Mouse (Mus musculus) intestine, postnatal 0 days (tissue): ENCODE data around the gene 4931406C07Rik. TPM values are rescaled to one million over a fixed set of nuclear protein-coding genes. Genes with fewer than 3 reads are reported as not detected.

Experiments used
- ATAC-seq: fragments of 200-750 bp; cut with Nextera tagmentation; 2 replicates; pipeline ENCODE4 v1.8.0; 2017; ENCODE audit warnings: mild to moderate bottlenecking, moderate TSS enrichment, moderate library complexity
- H3K27ac ChIP-seq: fragments of 300-500 bp; sonication (generic); 2 replicates; pipeline ENCODE4 v1.5.1; 2014; ENCODE audit warnings: mild to moderate bottlenecking, low read depth, low read length, moderate library complexity
- H3K27me3 ChIP-seq: fragments of 300-500 bp; sonication (generic); replicated peaks from 2 replicates; pipeline ENCODE4 v1.6.1; 2014; ENCODE audit warnings: low read length, mixed read lengths; ENCODE audit not compliant: control insufficient read depth, insufficient read depth
- H3K36me3 ChIP-seq: fragments of 300-500 bp; sonication (generic); 2 replicates; pipeline ENCODE4 v1.6.1; 2014; ENCODE audit warnings: mild to moderate bottlenecking, moderate library complexity; ENCODE audit not compliant: control insufficient read depth, insufficient read depth
- H3K4me1 ChIP-seq: fragments of 300-500 bp; sonication (generic); replicated peaks from 2 replicates; pipeline ENCODE4 v1.6.1; 2014; ENCODE audit warnings: antibody characterized with exemption, low read length, mixed read lengths; ENCODE audit not compliant: control insufficient read depth, insufficient read depth
- H3K4me2 ChIP-seq: fragments of 300-500 bp; sonication (generic); replicated peaks from 2 replicates; pipeline ENCODE4 v1.6.1; 2014; ENCODE audit warnings: low read depth, mild to moderate bottlenecking, moderate library complexity
- H3K4me3 ChIP-seq: fragments of 300-500 bp; sonication (generic); 2 replicates; pipeline ENCODE4 v1.5.1; 2014; ENCODE audit warnings: low read depth, low read length
- H3K9ac ChIP-seq: fragments of 300-500 bp; sonication (generic); 2 replicates; pipeline ENCODE4 v1.6.1; 2014; ENCODE audit warnings: mild to moderate bottlenecking, low read depth, low read length
- H3K9me3 ChIP-seq: fragments of 300-500 bp; sonication (generic); 2 replicates; pipeline ENCODE4 v1.6.1; 2016; ENCODE audit warnings: mixed run types; ENCODE audit not compliant: control insufficient read depth
- CTCF ChIP-seq: sonication (generic); IDR thresholded peaks from 2 replicates; pipeline ENCODE4 v1.5.1; 2016; ENCODE audit warnings: low read depth, mild to moderate bottlenecking, control low read depth, antibody characterized with exemption, moderate library complexity
- WGBS: fragments of 180-500 bp; shearing (Covaris S2); extraction: QIAGEN DNeasy Blood & Tissue Kit; methylation state at CpG from one replicate; pipeline ENCODE4 v1.1.7; 2014; 5-methylcytosine and 5-hydroxymethylcytosine counted together
- polyA plus RNA-seq: library from polyadenylated mRNA; unstranded; fragments of >200 nt; fragmentation: Nextera tagmentation; extraction: Ambion mirVana; gene quantifications from 2 replicates; pipeline ENCODE4 v1.2.1, GENCODE M21; 2015

The 4931406C07Rik gene
- polyA plus RNA-seq, 1 experiment from 2014 or later = 15.4 TPM

DNA sequence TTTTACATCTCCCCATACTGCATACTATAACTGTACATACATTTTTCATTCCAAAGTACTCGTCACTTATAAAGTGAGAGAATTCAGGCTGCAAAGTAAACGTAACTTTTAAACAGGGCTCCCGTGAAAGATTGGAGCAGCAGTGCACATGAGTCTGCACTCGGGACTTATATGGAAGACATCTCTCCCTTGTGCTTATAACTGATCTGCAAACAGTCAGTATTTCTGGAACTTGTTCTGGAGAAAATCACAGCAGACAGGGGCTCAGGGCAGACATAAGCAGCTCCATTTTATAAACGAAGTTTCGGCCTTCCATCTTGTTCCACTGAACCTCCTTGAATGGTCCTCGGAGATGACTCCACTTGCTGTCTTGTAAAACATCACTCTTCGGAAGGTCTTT is 44.3 kb downstream of the 4931406C07Rik start:
- no peaks in the 10 kb centered on the region for H3K27me3 ChIP-seq
- H3K27ac ChIP-seq = no peak overlapping the region
- H3K4me3 ChIP-seq = no peak overlapping the region
- no peak overlapping the region for H3K4me2 ChIP-seq
- no peak for TF ChIP-seq CTCF
- 72% methylated on average over 8 of the region's 8 CpGs for WGBS
- no peak overlapping the region for H3K9ac ChIP-seq
- no peaks in the 10 kb centered on the region for H3K4me1 ChIP-seq
- ATAC-seq = no peak
- no peaks in the 10 kb centered on the region for H3K9me3 ChIP-seq
- peaks cover 64% of the 10 kb centered on the region for H3K36me3 ChIP-seq

DNA sequence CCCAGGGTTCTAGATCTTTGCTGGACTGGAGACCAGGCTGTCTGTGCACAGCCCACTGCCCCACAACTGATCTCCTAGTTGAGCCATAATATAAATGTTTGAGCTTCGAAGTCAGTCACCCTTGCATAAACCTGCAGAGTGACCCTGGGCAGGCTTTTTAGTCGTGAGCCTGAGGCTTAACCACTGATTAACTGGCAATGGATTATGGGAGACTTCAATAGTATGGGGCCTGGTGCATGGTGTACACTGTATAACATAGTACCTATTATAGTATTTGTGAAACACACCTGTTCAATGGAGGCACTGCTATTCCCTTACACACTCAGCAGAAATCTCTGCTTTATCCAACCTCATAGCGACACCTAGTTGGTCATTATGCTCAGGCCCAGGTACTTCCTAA is 50.0 kb downstream of the 4931406C07Rik start:
- TF ChIP-seq CTCF = no peak
- Histone ChIP-seq H3K36me3 (peaks cover 11% of the 10 kb centered on the region), H3K27me3 (no peaks in the 10 kb centered on the region), H3K9ac (no peak overlapping the region), H3K4me1 (no peaks in the 10 kb centered on the region), H3K4me2 (no peak overlapping the region), H3K27ac (no peak overlapping the region), H3K9me3 (no peaks in the 10 kb centered on the region), H3K4me3 (no peak overlapping the region)
- ATAC-seq = no peak
- WGBS = 65% methylated on average over 3 of the region's 3 CpGs

DNA sequence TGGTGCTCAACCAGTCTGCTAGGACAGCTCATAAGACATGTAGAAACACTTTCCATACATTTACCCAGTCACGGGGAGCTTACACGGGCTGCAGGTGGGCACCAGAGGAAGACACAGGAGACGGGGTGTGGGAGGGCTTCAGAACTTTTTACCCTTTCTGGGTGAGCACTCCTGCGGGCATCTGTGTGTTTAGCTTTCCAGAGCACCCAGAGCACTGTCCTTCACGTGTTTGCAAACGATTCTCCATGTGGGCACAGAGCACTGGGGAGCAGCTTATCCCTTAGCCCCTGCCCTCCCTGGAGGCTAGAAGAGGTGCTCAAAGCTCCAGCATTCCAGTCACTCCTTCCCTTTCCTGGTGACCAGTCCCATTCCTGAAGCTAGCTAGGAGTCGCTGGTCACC is 51.7 kb downstream of the 4931406C07Rik start:
- no peaks in the 10 kb centered on the region; the same call in none of the 2 replicates for H3K4me1 ChIP-seq
- no peaks in the 10 kb centered on the region for H3K27me3 ChIP-seq
- WGBS = 87% methylated on average over 7 of the region's 7 CpGs
- H3K27ac ChIP-seq = no peak overlapping the region
- no peak for ATAC-seq
- no peak overlapping the region for H3K9ac ChIP-seq
- no peaks in the 10 kb centered on the region for H3K9me3 ChIP-seq
- peaks cover 11% of the 10 kb centered on the region; the same call in 1 of the 2 replicates for H3K36me3 ChIP-seq
- TF ChIP-seq CTCF = no peak
- H3K4me3 ChIP-seq = no peak overlapping the region
- H3K4me2 ChIP-seq = no peak overlapping the region

DNA sequence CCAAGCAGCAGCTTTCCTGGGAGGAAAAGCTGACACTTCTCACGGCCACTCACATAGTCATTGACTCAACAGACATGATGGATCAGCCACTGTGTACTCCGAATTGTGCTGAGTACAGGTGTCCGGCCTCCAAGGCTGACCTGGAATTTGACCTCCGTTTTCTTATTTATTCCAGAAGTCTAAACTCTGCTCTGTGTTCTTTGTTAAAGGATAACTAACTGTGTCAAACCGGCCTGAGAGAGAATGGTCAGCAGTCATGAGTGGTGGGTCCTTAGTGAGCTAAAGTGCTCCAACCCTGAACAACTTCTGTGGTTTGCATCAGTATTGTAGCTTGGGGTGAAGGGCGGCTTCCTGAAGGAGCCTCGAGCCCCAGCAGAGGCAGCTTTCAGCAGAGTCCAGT is 54.1 kb downstream of the 4931406C07Rik start:
- Histone ChIP-seq H3K4me3 (no peak overlapping the region), H3K36me3 (no peaks in the 10 kb centered on the region; the same call in 1 of the 2 replicates), H3K27ac (no peak overlapping the region), H3K4me2 (no peak overlapping the region), H3K27me3 (no peaks in the 10 kb centered on the region), H3K9ac (no peak overlapping the region), H3K4me1 (peaks cover 6% of the 10 kb centered on the region), H3K9me3 (no peaks in the 10 kb centered on the region)
- ATAC-seq = 0 out of 2 replicates have a peak, but pooled peaks have one; percentile 22
- TF ChIP-seq CTCF = no peak
- 70% methylated on average over 7 of the region's 7 CpGs for WGBS

DNA sequence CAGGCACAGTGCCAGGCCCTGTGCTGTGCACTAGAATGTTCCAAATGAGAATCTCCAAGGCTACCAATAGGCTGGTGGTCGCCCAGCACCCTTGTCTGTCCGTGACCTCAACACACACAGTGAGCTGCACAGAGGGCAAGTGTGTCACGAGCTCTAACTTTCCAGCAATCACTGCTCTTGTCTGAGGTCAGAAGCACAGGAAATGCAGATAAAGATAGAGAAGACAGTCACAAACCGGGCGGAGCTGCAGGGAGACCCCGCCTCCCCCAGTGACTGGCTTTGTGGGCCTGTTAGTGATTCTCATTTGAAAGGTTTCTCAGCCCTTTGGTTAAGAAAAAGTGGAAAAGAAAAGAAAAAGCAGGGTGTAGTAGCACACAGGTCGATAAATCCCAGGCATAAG is 55.9 kb downstream of the 4931406C07Rik start:
- Histone ChIP-seq H3K9me3 (no peaks in the 10 kb centered on the region), H3K4me3 (no peak overlapping the region), H3K4me1 (peaks cover 11% of the 10 kb centered on the region), H3K4me2 (no peak overlapping the region), H3K27me3 (no peaks in the 10 kb centered on the region), H3K36me3 (no peaks in the 10 kb centered on the region), H3K9ac (no peak overlapping the region), H3K27ac (no peak overlapping the region)
- WGBS = 44% methylated on average over 7 of the region's 7 CpGs
- TF ChIP-seq CTCF = no peak
- ATAC-seq = no peak

DNA sequence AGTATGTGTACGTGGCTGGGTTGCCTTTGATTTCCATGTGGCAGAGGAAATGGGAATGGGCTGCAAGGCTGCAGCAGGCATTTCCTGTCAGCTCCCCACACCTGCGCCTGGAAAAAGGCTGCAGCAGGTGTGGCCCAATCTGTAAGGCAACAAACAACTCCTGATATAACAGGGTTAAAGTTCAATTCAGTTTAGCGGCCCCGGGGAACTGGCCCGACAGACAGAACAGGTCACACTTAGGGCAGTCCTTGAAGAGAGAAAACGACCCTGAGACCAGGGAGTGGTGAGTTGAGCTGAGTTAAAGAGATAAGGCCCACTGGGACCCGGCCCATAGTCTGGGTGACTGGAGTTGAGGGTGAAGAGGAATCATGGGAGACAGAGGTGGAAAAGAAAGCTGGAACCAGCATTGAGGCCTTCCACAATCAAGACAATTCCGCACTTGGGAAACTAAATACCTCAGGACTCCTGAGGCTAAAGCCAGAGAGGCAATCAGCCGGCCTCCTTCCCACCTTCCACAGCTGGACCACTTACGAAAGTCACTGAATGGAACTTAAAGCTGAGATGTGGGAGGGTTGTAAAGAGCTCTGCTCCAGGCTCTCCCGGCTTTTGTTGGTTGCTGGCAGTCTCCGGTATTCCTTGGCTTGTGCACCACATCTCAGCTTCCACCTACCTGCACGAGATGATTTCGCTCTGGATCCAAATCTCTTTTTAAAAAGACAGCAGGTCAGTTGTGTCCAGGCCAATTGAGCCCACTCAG is 60.8 kb downstream of the 4931406C07Rik start:
- peak; percentile 88 for ATAC-seq
- H3K4me1 ChIP-seq = peaks cover 16% of the 10 kb centered on the region

More for the DNA sequence above, 60.8 kb downstream of the 4931406C07Rik start:
- H3K36me3 ChIP-seq = no peaks in the 10 kb centered on the region
- WGBS = 36% methylated on average over 14 of the region's 14 CpGs
- H3K27me3 ChIP-seq = no peaks in the 10 kb centered on the region
- H3K9ac ChIP-seq = no peak overlapping the region
- no peak for TF ChIP-seq CTCF
- H3K4me2 ChIP-seq = peak overlapping the region; percentile 37; the same call in 1 of the 2 replicates
- no peaks in the 10 kb centered on the region for H3K9me3 ChIP-seq
- peak overlapping the region; percentile 58 for H3K27ac ChIP-seq
- H3K4me3 ChIP-seq = no peak overlapping the region
